1 mouse cellular context compared by ENCODE assay signal in the genomic region with DNA sequence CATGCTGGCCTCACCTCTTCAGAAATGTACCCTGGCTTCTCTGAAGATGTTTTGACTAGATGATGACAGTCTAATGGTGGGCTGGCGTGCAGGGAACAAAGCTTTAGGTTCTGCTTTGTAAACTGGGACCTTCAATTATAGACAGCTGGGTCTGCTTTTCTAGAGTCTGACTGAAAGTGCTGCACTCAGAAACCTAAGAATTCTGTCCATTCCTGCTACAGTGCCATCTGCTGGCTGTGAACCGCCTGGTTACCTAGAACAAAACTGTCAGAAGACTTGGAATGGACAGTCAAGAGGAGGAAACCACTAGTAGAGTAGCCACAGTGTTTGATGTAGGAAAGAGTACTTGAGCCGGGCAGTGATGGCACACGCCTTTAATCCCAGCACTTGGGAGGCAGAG.
TF ChIP-seq lines count a peak whose summit lies in the region.

No protein-coding gene starts in this region.

TF ChIP-seq in CH12.LX, 34 proteins besides CTCF, POLR2A, EP300 and RAD21 (continued from another document):
- no peak for TF ChIP-seq MEF2A (IDR thresholded peaks at IDR 0.05; ENCODE audit: borderline replicate concordance, low read depth, low read length)
- no peak for TF ChIP-seq GABPA (IDR thresholded peaks at IDR 0.05; ENCODE audit: insufficient replicate concordance, low read depth, low read length)
- TF ChIP-seq E2F4 (IDR thresholded peaks at IDR 0.05; ENCODE audit: insufficient replicate concordance, low read depth, low read length) = no peak
- TF ChIP-seq ELF1 (IDR thresholded peaks at IDR 0.05; ENCODE audit: low read depth, low read length) = no peak
- TF ChIP-seq SMC3 (IDR thresholded peaks at IDR 0.05; ENCODE audit: low read depth, low read length) = peak; percentile 87
- no peak for TF ChIP-seq ZKSCAN1 (IDR thresholded peaks at IDR 0.05; ENCODE audit: borderline replicate concordance, low read depth, low read length)
- TF ChIP-seq NRF1 (IDR thresholded peaks at IDR 0.05; ENCODE audit: low read depth, low read length) = no peak
- TF ChIP-seq POLR2AphosphoS2 (IDR thresholded peaks at IDR 0.05; ENCODE audit: low read depth, low read length) = no peak
- TF ChIP-seq JUN (IDR thresholded peaks at IDR 0.05; ENCODE audit: insufficient read depth, low read depth, low read length) = no peak
- TF ChIP-seq USF1 (IDR thresholded peaks at IDR 0.05; ENCODE audit: low read depth, low read length) = no peak
- TF ChIP-seq IRF4 (IDR thresholded peaks at IDR 0.05; ENCODE audit: low read depth, low read length) = no peak
- no peak for TF ChIP-seq SIN3A (IDR thresholded peaks at IDR 0.05; ENCODE audit: low read length)
- no peak for TF ChIP-seq MYC (IDR thresholded peaks at IDR 0.05; ENCODE audit: low read depth, low read length)
- TF ChIP-seq TCF12 (IDR thresholded peaks at IDR 0.05; ENCODE audit: low read depth, low read length) = no peak
- no peak for TF ChIP-seq RCOR1 (conservative IDR thresholded peaks at IDR 0.05; ENCODE audit: low read depth, low read length)
- no peak for TF ChIP-seq KAT2A (IDR thresholded peaks at IDR 0.05; ENCODE audit: insufficient replicate concordance, low read length)
- no peak for TF ChIP-seq ZMIZ1 (IDR thresholded peaks at IDR 0.05; ENCODE audit: low read depth, low read length)
- no peak for TF ChIP-seq USF2 (conservative IDR thresholded peaks at IDR 0.05; ENCODE audit: low read depth, low read length)
- no peak for TF ChIP-seq UBTF (IDR thresholded peaks at IDR 0.05; ENCODE audit: low read depth, low read length)
- no peak for TF ChIP-seq JUND (conservative IDR thresholded peaks at IDR 0.05; ENCODE audit: low read depth, low read length)
- peak; percentile 63; the same call in 1 of the 2 replicates for TF ChIP-seq TBP (conservative IDR thresholded peaks at IDR 0.05; ENCODE audit: low read depth, low read length)
- TF ChIP-seq MXI1 (IDR thresholded peaks at IDR 0.05; ENCODE audit: low read depth, low read length) = no peak
- no peak for TF ChIP-seq MAX (IDR thresholded peaks at IDR 0.05; ENCODE audit: low read length)
- TF ChIP-seq MAZ (IDR thresholded peaks at IDR 0.05; ENCODE audit: low read depth, low read length) = no peak
- no peak for TF ChIP-seq HCFC1 (IDR thresholded peaks at IDR 0.05; ENCODE audit: low read depth, low read length)
- no peak for TF ChIP-seq MAFK (IDR thresholded peaks at IDR 0.05; ENCODE audit: insufficient replicate concordance, low read length)
- no peak for TF ChIP-seq BHLHE40 (IDR thresholded peaks at IDR 0.05; ENCODE audit: low read depth, low read length)
- no peak for TF ChIP-seq CHD2 (IDR thresholded peaks at IDR 0.05; ENCODE audit: low read length)
- TF ChIP-seq CHD1 (IDR thresholded peaks at IDR 0.05; ENCODE audit: low read depth, low read length) = 0 out of 2 replicates have a peak, but pooled peaks have one; percentile 34
- no peak for TF ChIP-seq ZC3H11A (IDR thresholded peaks at IDR 0.05; ENCODE audit: low read depth, low read length)
- TF ChIP-seq PAX5 (IDR thresholded peaks at IDR 0.05; ENCODE audit: low read length) = no peak
